Comparison of ENCODE assay signal across 25 mouse cellular contexts in genomic region chr8:13533123-13533522, GRCm38 (mm10). TPM values are rescaled to one million over a fixed set of nuclear protein-coding genes. Genes with fewer than 3 reads are reported as not detected.
DNase-seq lines count a peak whose midpoint lies in the region; ATAC-seq and TF ChIP-seq lines count a peak whose summit lies in the region.
"Had no signal": no experiment of that assay in that cellular context is flagged by ENCODE, and none has a peak within 500 bp of the region (broad histone marks: within the 10 kb centered on the region; RNA-seq: fewer than 3 reads in every experiment).

No protein-coding gene starts in this region.

- no peak overlapping the region for H3K4me3 ChIP-seq in intestine, embryonic 16.5 days (ENCODE audit: low read length)
- no peak overlapping the region for H3K4me3 ChIP-seq in intestine, embryonic 15.5 days (replicated peaks)
- no peak overlapping the region for H3K4me3 ChIP-seq in lung, postnatal 0 days (ENCODE audit: low read depth, low read length)
- H3K4me3 ChIP-seq in intestine, postnatal 0 days (ENCODE audit: low read depth, low read length): no peak overlapping the region
- H3K4me3 ChIP-seq: embryonic facial prominence, embryonic 10.5 days; embryonic facial prominence, embryonic 12.5 days; forebrain, embryonic 13.5 days; forebrain, embryonic 15.5 days had no signal

- H3K36me3 ChIP-seq in intestine, embryonic 16.5 days (ENCODE audit: control insufficient read depth, insufficient read depth, low read length): no peaks in the 10 kb centered on the region
- H3K36me3 ChIP-seq in intestine, embryonic 15.5 days: no peaks in the 10 kb centered on the region
- H3K36me3 ChIP-seq in lung, postnatal 0 days (ENCODE audit: insufficient read depth, low read length): no peaks in the 10 kb centered on the region
- H3K36me3 ChIP-seq in intestine, postnatal 0 days (ENCODE audit: control insufficient read depth, insufficient read depth): no peaks in the 10 kb centered on the region
- H3K36me3 ChIP-seq: embryonic facial prominence, embryonic 10.5 days; embryonic facial prominence, embryonic 12.5 days; forebrain, embryonic 15.5 days had no signal

- no peak for ATAC-seq in intestine, embryonic 16.5 days
- no peak for ATAC-seq in intestine, embryonic 15.5 days
- ATAC-seq in lung, postnatal 0 days: no peak
- ATAC-seq in intestine, postnatal 0 days: peak; percentile 86
- ATAC-seq: forebrain, embryonic 13.5 days; forebrain, embryonic 15.5 days had no signal

- H3K4me2 ChIP-seq in intestine, embryonic 16.5 days (ENCODE audit: low read depth, low read length): no peak overlapping the region
- H3K4me2 ChIP-seq in intestine, embryonic 15.5 days (replicated peaks): no peak overlapping the region
- no peak overlapping the region for H3K4me2 ChIP-seq in lung, postnatal 0 days (replicated peaks; ENCODE audit: low read depth, low read length)
- 0 out of 2 replicates have a peak overlapping the region, but pooled peaks have one; percentile 9 for H3K4me2 ChIP-seq in intestine, postnatal 0 days (replicated peaks; ENCODE audit: low read depth)
- H3K4me2 ChIP-seq: embryonic facial prominence, embryonic 12.5 days; forebrain, embryonic 13.5 days; forebrain, embryonic 15.5 days had no signal

- DNase-seq in lung, postnatal 14 days: peak; percentile 34
- no peak for DNase-seq in lung, postnatal 0 days (ENCODE audit: low spot score)
- peak; percentile 89 for DNase-seq in large intestine, adult 2 months (ENCODE audit: low read depth, low spot score)
- no peak for DNase-seq in ovary, adult 18-20 months (ENCODE audit: low spot score)
- DNase-seq in gastrocnemius, adult 8-10 months (ENCODE audit: low spot score in 2 of 2): no peak
- DNase-seq: adrenal gland, adult 2 months; adrenal gland, postnatal 10 days; adrenal gland, postnatal 25 days; cerebellum, adult 11 months; cerebellum, adult 18-20 months; cerebellum, adult 8-10 months; cerebellum, postnatal 10 days had no signal

- H3K9ac ChIP-seq in intestine, embryonic 16.5 days (ENCODE audit: low read depth, low read length): no peak overlapping the region
- no peak overlapping the region for H3K9ac ChIP-seq in intestine, embryonic 15.5 days
- no peak overlapping the region for H3K9ac ChIP-seq in lung, postnatal 0 days (replicated peaks; ENCODE audit: low read depth)
- no peak overlapping the region for H3K9ac ChIP-seq in intestine, postnatal 0 days (ENCODE audit: low read depth, low read length)
- H3K9ac ChIP-seq: embryonic facial prominence, embryonic 12.5 days; forebrain, embryonic 13.5 days; forebrain, embryonic 15.5 days had no signal

- H3K4me1 ChIP-seq in intestine, embryonic 16.5 days (ENCODE audit: control insufficient read depth, insufficient read depth, low read length): peaks cover 36% of the 10 kb centered on the region
- peaks cover 28% of the 10 kb centered on the region for H3K4me1 ChIP-seq in intestine, embryonic 15.5 days (replicated peaks)
- peaks cover 28% of the 10 kb centered on the region for H3K4me1 ChIP-seq in lung, postnatal 0 days (ENCODE audit: insufficient read depth, low read depth, low read length)
- peaks cover 14% of the 10 kb centered on the region for H3K4me1 ChIP-seq in intestine, postnatal 0 days (replicated peaks; ENCODE audit: control insufficient read depth, insufficient read depth, low read length)
- H3K4me1 ChIP-seq: embryonic facial prominence, embryonic 12.5 days had no signal

- 55% methylated on average over 8 of the region's 8 CpGs for WGBS in intestine, embryonic 16.5 days
- 62% methylated on average over 8 of the region's 8 CpGs for WGBS in intestine, embryonic 15.5 days
- 54% methylated on average over 8 of the region's 8 CpGs for WGBS in lung, postnatal 0 days
- WGBS in intestine, postnatal 0 days: 31% methylated on average over 8 of the region's 8 CpGs
- 19% methylated on average over 8 of the region's 8 CpGs for WGBS in large intestine, adult 2 months

- no peak for TF ChIP-seq CTCF in lung, postnatal 0 days (IDR thresholded peaks at IDR 0.05)
- no peak for TF ChIP-seq CTCF in intestine, postnatal 0 days (IDR thresholded peaks at IDR 0.05; ENCODE audit: low read depth)

- H3K27ac ChIP-seq in intestine, embryonic 16.5 days (ENCODE audit: low read length): 0 out of 2 replicates have a peak overlapping the region, but pooled peaks have one; percentile 21
- H3K27ac ChIP-seq in intestine, embryonic 15.5 days: no peak overlapping the region
- H3K27ac ChIP-seq in lung, postnatal 0 days (ENCODE audit: low read length): no peak overlapping the region
- H3K27ac ChIP-seq in intestine, postnatal 0 days (ENCODE audit: low read depth, low read length): peak overlapping the region; percentile 21; the same call in 1 of the 2 replicates
- H3K27ac ChIP-seq: embryonic facial prominence, embryonic 10.5 days; embryonic facial prominence, embryonic 12.5 days; forebrain, embryonic 13.5 days; forebrain, embryonic 15.5 days had no signal

- no peaks in the 10 kb centered on the region for H3K27me3 ChIP-seq in intestine, embryonic 16.5 days (replicated peaks; ENCODE audit: control insufficient read depth, insufficient read depth, low read length)
- H3K27me3 ChIP-seq in intestine, embryonic 15.5 days (replicated peaks): no peaks in the 10 kb centered on the region
- no peaks in the 10 kb centered on the region for H3K27me3 ChIP-seq in lung, postnatal 0 days (replicated peaks; ENCODE audit: insufficient read depth, low read length)
- H3K27me3 ChIP-seq in intestine, postnatal 0 days (replicated peaks; ENCODE audit: control insufficient read depth, insufficient read depth, low read length): no peaks in the 10 kb centered on the region
- H3K27me3 ChIP-seq: embryonic facial prominence, embryonic 12.5 days; forebrain, embryonic 13.5 days; forebrain, embryonic 15.5 days had no signal

- no peaks in the 10 kb centered on the region for H3K9me3 ChIP-seq in intestine, embryonic 16.5 days (ENCODE audit: control insufficient read depth, low read length)
- H3K9me3 ChIP-seq in intestine, embryonic 15.5 days: no peaks in the 10 kb centered on the region
- no peaks in the 10 kb centered on the region for H3K9me3 ChIP-seq in lung, postnatal 0 days (ENCODE audit: low read length)
- no peaks in the 10 kb centered on the region for H3K9me3 ChIP-seq in intestine, postnatal 0 days (ENCODE audit: control insufficient read depth)
- H3K9me3 ChIP-seq: embryonic facial prominence, embryonic 10.5 days; embryonic facial prominence, embryonic 12.5 days; forebrain, embryonic 13.5 days; forebrain, embryonic 15.5 days had no signal

- no peak for TF ChIP-seq EP300 in lung, postnatal 0 days (IDR thresholded peaks at IDR 0.05)

RNA-seq across cellular contexts. Expression of gene 1700029H14Rik, which starts 29.1 kb away (rescaled TPM):
- not detected in 2 replicates for polyA plus RNA-seq in intestine, embryonic 16.5 days (2015; fragmentation: Nextera tagmentation; extraction: Ambion mirVana)
- polyA plus RNA-seq in intestine, embryonic 15.5 days (2015; fragmentation: Nextera tagmentation; extraction: Ambion mirVana): not detected in 2 replicates
- not detected in 2 replicates for polyA plus RNA-seq in lung, postnatal 0 days (2015; fragmentation: Nextera tagmentation; extraction: Ambion mirVana)
- polyA plus RNA-seq in intestine, postnatal 0 days (2015; fragmentation: Nextera tagmentation; extraction: Ambion mirVana): not detected in 2 replicates
- polyA plus RNA-seq in large intestine, adult 2 months (2012; rRNA removed): 0.07 TPM in 1 of 2 replicates, not detected in the other
- total RNA-seq in gastrocnemius, adult 8-10 months (2022): not detected
- total RNA-seq: adrenal gland, adult 2 months; adrenal gland, postnatal 10 days; adrenal gland, postnatal 25 days; ES-E14; MEL had no signal
- polyA plus RNA-seq: adrenal gland, adult 2 months; brain, embryonic 14.5 days; C2C12; embryonic facial prominence, embryonic 10.5 days; embryonic facial prominence, embryonic 12.5 days; embryonic facial prominence, embryonic 14.5 days; forebrain, embryonic 11.5 days; forebrain, embryonic 13.5 days; forebrain, embryonic 15.5 days had no signal

RNA-seq across cellular contexts. Expression of gene Gas6, which starts 38.8 kb away (rescaled TPM):
- 55.8 and 60.7 TPM in 2 replicates for polyA plus RNA-seq in intestine, embryonic 16.5 days (2015; fragmentation: Nextera tagmentation; extraction: Ambion mirVana)
- 50.9 and 57.8 TPM in 2 replicates for polyA plus RNA-seq in intestine, embryonic 15.5 days (2015; fragmentation: Nextera tagmentation; extraction: Ambion mirVana)
- 177 and 201 TPM in 2 replicates for polyA plus RNA-seq in lung, postnatal 0 days (2015; fragmentation: Nextera tagmentation; extraction: Ambion mirVana)
- 75.6 and 77.3 TPM in 2 replicates for polyA plus RNA-seq in intestine, postnatal 0 days (2015; fragmentation: Nextera tagmentation; extraction: Ambion mirVana)
- 57.5 and 77.3 TPM in 2 replicates for polyA plus RNA-seq in large intestine, adult 2 months (2012; rRNA removed)
- 100 to 1,000 TPM in 1 of 4 experiments, 10 to 100 TPM in 3; 62.5 to 101 (median 75.1) TPM for total RNA-seq in gastrocnemius, adult 8-10 months (2022)
- total RNA-seq: MEL had no signal

Comparison
In these comparisons a context has a peak if more than half of its experiments do, and no peak if none do; other contexts are left out.
1. H3K27ac ChIP-seq: peak in intestine, embryonic 16.5 days (single experiment) and intestine, postnatal 0 days (single experiment); none in intestine, embryonic 15.5 days (single experiment) and lung, postnatal 0 days (single experiment).
2. DNase-seq: peak in lung, postnatal 14 days (single experiment) and large intestine, adult 2 months (single experiment); none in lung, postnatal 0 days (single experiment), ovary, adult 18-20 months (single experiment) and gastrocnemius, adult 8-10 months (0 of 2).